Mouse (Mus musculus): Measurements from ENCODE around the gene Flt3.
A peak's percentile ranks its signal among the peaks of the same experiment; 100 is the strongest.

The Flt3 gene

GRCm38 (mm10) chr5:147406135-147406534, 5.8 kb upstream of the Flt3 start:
- DNase-seq: no peak

DNA sequence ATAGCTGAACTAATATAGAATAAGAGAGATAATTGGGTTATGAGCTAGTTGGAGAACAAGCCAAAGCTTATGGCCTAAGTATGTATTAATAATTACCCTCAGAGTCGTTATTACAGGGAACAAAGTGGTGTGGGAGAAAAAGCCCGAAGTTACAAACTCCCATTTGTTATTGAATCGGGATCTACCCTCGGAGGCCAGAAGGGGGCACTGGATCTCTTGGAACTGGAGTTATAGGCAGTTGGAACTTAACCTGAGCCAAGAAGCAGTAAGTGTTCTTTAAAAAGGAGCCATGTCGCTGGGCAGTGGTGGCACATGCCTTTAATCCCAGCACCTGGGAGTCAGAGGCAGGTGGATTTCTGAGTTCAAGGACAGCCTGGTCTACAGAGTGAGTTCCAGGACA, 2.2 kb upstream of the Flt3 start:
- peak; percentile 70 for DNase-seq

DNA sequence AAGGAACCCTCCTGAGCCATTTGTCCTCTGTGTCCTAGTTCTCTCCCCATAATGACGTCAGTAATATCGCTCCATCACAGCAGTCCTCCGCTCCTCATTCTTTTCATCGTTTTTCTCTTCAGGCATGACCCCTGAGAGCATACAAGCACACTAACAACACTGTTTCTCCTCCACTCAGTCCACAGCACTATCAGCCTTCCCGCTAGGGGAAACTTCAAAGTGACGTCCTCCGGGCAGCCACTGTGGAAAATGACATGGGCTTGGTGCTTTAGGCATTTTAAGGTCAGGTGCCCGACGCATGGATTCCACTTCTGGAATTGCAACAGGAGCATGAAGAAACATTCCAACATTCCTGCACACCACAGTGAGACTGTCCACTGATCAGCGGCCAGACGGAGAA, 735 bp upstream of the Flt3 start:
- no peak for DNase-seq

DNA sequence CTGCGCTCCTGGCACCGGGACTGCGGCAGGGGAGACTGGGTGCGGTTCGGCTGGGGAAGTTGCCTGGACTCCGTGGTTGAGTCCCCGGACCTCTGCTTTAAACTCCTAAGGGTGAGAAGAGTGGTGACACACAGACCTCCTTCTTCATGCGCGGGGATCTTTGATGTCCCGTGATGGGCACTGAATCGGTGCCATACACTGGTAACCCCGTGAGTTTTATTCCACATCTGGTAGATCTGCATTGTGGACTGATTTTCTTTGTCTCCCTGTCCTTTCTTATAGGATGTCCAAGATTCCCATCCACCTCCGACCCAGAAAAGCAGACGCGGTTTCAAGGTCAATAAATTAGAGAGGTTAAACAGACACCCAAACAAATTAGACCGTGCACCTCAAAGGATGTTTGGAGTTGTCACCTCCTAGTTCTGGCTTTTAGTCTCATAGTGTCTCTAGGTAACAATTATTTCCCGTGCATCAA, 253 bp upstream of the Flt3 start:
- no peak for DNase-seq

GRCm38 (mm10) chr5:147395050-147395449, 5.2 kb downstream of the Flt3 start:
- DNase-seq: no peak

- DNase-seq: no peak
These were observed 7.5 kb downstream of the Flt3 start for GRCm38 (mm10) chr5:147392667-147393213.

GRCm38 (mm10) chr5:147390772-147391171, 9.5 kb downstream of the Flt3 start:
- DNase-seq: no peak

DNA sequence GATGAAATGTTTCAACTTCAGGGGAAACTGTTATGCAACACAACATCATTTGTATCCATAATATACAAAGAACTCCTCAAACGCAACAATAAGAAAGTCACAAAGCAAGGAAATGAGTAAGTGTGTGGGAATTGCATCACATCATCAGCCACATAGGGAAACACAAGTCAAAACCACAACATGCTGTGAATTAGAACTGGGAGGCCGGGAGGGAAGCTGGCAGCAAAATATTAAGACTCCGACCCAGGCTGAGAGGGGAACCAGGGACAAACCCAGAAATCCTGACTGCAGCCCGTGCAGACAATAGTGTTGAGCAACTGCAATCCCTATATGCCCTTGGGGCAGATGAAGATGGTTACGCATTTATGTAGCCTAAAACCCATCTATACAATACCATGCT, 11.2 kb downstream of the Flt3 start:
- no peak for DNase-seq

- DNase-seq: no peak
These were observed 11.8 kb downstream of the Flt3 start for GRCm38 (mm10) chr5:147388376-147389008.

DNA sequence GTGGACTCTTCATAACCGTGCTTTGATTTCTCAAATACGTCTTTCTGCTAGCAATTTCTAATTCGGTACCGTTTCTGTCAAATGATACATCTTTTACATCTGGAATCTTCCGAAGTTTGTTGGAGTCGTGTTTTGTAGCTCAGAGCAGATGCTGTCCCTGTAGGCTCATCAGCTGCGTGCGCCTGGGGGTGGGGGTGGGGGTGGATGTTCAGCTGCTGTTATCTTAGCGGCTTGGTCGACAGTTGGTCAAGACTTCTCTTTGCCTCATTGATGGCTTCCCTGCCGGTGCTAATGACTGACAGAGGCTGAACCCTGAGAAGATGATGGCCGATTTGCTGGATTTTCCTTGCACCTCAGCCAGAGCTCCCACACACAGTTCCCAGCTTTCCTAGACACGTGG, 13.4 kb downstream of the Flt3 start:
- no peak for DNase-seq

GRCm38 (mm10) chr5:147381396-147381795, 18.9 kb downstream of the Flt3 start:
- no peak for DNase-seq

GRCm38 (mm10) chr5:147379481-147379880, 20.8 kb downstream of the Flt3 start:
- DNase-seq: no peak

- no peak for DNase-seq
These were observed 30.0 kb downstream of the Flt3 start for GRCm38 (mm10) chr5:147370276-147370675.

DNA sequence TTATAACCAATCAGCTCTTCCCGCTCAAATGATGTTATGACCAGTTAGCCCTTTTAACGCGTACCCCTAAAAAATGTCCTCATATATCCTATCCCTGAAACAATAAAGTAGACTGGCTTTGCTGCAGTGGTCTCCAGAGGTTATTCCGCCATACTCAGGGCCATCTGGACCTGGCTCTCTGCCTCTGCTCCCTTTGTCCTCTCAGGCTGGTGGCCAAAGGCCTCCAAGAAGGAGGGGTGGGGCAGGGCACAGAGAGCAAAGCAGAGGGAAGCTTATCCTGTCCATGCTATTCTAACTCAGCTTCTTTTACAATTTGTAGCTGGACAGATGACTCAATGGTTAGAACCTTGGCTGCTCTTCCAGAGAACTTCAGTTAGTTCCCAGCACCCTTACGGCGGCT, 32.1 kb downstream of the Flt3 start:
- no peak for DNase-seq

GRCm38 (mm10) chr5:147365995-147366765, 34.1 kb downstream of the Flt3 start:
- no peak for DNase-seq

- peak; percentile 11 for DNase-seq
These were observed 37.2 kb downstream of the Flt3 start for GRCm38 (mm10) chr5:147363054-147363453.

DNA sequence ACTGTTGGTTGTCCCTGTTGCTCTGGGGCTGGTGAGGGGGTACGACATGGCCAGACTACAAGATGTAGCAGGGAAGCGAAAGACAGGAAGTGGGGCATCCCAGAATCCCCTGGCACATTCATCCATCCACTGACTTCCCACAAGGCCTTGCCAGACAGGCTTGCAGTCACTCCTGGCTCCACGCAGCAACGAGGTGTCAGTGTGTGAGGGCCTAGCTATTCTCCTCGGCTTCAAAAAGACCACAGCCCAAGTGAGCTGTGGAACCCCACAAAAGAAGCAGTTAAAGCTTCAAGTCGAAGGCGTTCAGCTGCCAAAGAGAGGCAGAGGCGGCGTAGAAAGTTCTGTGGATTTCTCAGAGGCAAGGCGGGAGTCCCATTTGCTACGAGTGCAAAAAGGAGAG, 41.8 kb downstream of the Flt3 start:
- no peak for DNase-seq

- DNase-seq: no peak
These were observed 42.8 kb downstream of the Flt3 start for GRCm38 (mm10) chr5:147357536-147357935.

DNA sequence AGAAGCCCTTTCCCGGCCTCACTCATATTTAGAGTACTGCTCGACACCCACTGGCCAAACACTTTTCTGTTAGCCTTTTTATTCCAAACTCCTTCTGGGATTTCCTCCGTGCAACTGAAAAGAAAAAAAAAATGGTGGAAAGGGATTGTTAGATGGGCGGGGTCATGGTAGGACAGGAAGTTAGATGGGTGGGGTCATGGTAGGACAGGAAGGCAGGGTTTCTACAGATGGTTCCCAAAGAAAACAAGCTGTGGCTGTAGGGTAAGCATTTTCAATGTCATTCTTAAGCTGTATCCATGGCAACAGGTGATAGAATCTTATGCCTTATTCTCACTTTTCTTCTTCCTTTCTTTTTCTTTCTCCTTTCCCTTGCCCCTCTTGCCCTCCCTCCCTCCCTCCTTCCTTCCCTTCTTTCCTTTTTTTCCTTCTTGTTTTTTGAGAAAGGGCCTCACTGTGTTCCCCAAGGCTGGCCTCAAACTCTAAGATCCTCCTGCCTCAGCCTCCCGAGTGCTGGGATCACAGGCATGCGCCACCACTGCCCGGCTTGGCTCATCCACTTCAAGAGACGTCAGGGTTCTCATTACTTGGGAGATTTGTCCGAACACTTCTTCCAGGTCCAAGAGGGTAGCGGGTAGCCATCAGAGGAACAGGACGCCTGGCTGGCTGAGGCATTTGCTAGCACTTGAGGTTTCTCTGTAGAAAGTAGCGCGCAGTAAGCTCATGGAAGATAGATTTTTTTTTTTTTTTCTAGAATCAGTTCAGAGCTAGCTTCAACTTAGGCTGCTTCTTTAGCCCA, 43.8 kb downstream of the Flt3 start:
- DNase-seq: no peak

- DNase-seq: no peak
These were observed 44.5 kb downstream of the Flt3 start for GRCm38 (mm10) chr5:147355788-147356187.

- no peak for DNase-seq
These were observed 45.3 kb downstream of the Flt3 start for GRCm38 (mm10) chr5:147354985-147355384.

DNA sequence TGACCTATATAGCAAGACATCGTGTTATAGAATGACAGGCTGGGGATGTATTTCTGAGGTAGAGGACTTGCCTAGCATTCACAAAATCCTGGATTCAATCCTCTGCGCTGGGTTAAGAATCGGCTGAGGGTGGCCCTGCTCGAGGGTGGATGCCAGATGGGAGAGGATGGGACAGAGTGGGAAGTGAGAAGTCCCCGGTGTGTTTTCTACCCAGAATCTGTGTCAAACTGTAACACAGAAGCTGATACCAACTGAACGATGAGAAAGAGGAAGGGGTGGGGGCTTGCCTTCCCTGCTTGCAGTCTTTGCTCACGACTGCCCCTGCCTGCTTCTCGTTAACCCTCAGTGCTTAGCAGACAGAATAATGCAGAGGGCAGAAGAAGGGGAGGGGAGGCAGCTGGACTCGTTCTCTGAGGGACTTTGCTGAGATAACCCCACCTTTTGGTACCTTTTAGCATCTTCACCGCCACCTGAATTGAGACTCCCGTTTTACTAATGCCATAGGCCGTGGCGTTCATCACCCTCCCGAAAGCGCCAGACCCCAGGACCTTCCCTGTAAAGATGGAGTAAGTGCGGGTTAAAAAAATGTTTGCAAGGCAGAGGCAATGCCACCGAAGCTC, 46.0 kb downstream of the Flt3 start:
- no peak for DNase-seq

DNA sequence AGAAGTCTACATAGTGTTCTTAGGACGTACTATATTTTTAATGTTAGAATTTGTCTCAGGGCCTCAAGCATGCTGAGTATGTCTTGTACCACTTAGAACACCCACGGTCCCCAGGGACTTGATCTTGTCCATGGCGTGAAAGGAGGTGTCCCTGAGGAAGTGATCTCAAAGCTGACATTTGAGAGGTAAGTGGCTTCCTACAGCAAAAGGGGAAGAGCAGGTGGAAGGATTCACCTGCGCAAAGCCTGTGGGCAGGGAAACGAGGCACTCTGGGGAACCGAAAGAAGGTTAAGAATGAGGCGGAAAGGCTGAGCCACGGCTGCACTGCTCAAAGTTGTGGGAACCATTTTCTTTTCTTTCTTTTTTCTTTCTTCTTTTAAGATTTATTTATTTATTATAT, 48.4 kb downstream of the Flt3 start:
- DNase-seq: no peak
